Mouse (Mus musculus) MN1 (cell line): ENCODE measurements around the gene Enoph1.

Source experiments
- DNase-seq: peaks from one replicate; pipeline ENCODE4 v3.0.0-alpha.2; 2016; ENCODE audit warnings: low spot score

Gene Enoph1

DNA sequence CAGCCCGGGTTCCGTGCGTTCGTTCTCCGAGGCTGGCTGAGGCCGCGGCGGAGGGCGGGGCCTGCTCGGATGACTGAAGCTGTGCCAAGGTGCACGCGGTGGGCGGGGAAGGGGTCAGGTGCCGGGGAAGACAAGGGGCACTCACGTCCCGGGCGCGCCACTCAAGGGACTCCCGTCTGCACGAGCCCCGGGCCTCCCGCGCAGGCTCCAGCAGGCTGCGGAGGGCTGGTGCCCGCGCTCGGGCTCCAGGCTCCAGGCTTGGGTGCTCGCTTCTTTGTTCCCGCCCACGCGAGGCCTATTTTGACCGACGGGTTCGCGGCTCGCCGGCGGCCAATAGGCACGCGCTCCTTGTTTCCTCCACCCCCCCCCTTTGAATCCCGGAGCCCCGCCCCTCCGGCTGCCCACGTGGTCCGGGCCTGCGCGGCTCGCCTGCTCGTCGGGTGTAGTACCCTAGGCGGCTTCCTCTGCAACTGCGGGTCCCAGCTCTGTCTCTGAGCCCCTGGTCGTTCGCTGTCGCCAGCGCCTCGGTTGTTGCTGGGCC is at the start of gene Enoph1, which contains the start of gene Hnrnpdl:
TSS of gene Enoph1 (plus strand) at position 384 of the 541 bp plus-strand sequence.
TSS of gene Hnrnpdl (minus strand) at position 63 of the 541 bp plus-strand sequence.
- DNase-seq, result peak; percentile 95

DNA sequence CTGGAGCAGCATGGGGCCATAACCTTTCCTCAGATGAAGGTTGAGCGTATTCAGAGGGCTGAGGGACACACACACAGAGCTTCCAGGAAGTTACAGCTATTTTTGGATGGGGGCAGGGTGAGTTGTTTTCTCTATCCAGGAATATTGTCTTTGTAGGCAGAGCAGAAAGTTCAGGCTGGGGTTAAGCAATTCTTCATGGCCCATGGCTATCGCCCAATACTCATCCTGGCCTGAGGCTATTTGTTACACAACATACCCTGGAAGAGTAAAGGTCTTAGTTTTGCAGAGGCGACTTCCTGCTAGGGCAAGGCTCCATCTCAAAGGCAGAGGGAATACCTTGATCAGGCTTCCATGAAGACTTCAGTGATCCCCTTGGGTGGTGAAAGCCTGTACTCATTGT is 45.6 kb upstream of the Enoph1 start:
- no peak for DNase-seq

- DNase-seq, result no peak
Observed at GRCm38 (mm10) chr5:99994680-99995079, 45.1 kb upstream of the Enoph1 start.

GRCm38 (mm10) chr5:100000048-100000447 is 39.7 kb upstream of the Enoph1 start:
- no peak for DNase-seq

GRCm38 (mm10) chr5:100000500-100000899 is 39.3 kb upstream of the Enoph1 start:
- DNase-seq, result no peak

GRCm38 (mm10) chr5:100003895-100004294 is 35.9 kb upstream of the Enoph1 start:
- no peak for DNase-seq

DNA sequence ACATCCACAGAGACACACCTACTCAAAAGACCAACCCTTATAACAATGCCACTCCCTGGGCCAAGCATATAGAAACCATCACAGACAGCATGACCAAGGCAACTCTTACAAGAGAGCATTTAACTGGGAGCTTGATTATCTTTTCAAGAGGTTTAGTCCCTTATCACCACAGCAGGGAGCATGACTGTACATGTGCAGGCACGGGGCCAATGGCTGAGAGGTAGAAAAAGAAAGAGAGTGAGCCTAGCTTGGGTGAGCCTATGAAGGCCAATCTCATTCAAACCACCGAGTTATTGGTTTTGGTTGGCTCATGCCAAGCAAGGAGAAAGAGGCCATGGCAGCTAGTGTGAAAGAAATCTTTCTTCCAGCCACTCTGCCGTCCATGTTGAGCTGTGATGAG is 34.4 kb upstream of the Enoph1 start:
- no peak for DNase-seq

- DNase-seq, result no peak
Observed at GRCm38 (mm10) chr5:100005896-100006295, 33.9 kb upstream of the Enoph1 start.

- DNase-seq, result no peak
Observed at GRCm38 (mm10) chr5:100006324-100007039, 33.3 kb upstream of the Enoph1 start.

DNA sequence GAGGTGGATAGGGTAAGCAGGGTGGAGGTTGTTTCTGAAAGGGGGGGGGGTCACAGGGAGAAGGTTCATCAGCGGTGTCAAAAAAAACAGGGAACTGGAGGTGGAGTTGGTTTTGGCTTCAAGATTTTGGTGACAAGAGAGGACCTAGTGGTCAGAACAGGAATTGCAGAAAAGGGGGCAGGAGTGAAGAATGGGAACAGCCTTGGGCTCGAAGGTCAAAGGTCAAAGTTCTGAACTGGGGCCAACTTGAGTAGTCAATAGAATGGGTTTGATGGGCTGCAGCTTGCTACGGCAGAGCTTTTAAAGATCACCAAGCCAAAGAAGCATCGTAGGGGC is 32.8 kb upstream of the Enoph1 start:
- DNase-seq, result no peak

GRCm38 (mm10) chr5:100008485-100008884 is 31.3 kb upstream of the Enoph1 start:
- DNase-seq, result no peak

DNA sequence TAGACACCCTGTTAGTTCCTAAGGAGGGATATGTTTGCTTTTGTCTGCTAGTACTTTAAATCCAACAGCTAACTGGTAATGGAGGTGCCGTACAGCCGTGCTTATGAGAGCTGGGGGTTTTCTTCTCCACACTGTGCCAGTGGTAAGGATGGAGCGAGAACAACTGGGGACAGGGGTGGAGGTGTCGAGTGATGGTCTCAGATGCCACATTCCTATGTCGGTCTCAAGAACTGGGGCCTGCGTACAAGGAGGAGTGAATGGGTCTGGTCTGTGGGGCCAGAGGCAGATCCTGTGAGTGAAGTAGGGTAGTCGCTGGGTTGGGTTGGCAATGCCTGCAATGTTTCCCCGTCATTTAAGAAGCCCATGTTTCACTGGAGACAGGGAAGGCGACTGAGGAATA is 27.2 kb upstream of the Enoph1 start:
- DNase-seq, result no peak

- no peak for DNase-seq
Observed at GRCm38 (mm10) chr5:100020089-100020488, 19.7 kb upstream of the Enoph1 start.

DNA sequence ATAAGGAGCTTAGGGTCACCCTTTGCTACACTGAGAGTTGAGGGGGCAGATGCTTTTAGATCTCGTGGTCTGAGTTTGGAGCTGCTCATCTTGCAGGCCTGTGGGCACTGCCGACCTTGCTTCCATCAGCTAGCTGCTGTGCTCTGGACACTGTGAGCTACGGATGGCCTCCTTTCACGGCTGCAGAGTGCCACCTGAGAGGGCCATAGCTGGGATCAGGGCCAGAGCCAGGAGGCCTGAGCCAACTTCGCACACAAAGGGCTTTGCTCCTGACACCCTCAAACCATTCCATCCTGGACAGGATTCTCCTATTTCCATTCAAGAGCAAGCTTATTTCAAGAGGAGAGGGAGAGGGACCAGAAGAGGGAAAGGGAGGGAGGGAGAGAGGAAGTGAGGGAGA is 15.4 kb upstream of the Enoph1 start:
- no peak for DNase-seq

- DNase-seq, result no peak
Observed at GRCm38 (mm10) chr5:100024868-100025267, 14.9 kb upstream of the Enoph1 start.

DNA sequence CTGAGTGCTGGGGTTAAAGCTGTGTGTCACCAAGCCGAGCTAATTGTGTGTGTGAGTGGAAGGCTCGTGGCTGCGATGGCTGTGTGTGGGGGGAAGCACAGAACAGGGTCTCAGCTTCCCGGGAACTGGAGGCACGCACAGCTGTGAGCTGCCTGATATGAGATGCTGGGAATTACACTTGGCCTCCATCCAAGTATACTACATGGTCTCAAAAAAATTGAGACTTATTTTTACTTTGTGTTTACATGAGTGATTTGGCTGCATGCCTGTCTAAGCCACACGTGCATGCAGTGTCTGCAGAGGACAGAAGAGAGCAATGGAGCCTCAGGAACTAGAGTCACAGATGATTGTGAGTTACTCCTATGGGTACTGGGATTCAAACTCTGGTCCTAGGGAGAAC is 9.7 kb upstream of the Enoph1 start:
- DNase-seq, result no peak

DNA sequence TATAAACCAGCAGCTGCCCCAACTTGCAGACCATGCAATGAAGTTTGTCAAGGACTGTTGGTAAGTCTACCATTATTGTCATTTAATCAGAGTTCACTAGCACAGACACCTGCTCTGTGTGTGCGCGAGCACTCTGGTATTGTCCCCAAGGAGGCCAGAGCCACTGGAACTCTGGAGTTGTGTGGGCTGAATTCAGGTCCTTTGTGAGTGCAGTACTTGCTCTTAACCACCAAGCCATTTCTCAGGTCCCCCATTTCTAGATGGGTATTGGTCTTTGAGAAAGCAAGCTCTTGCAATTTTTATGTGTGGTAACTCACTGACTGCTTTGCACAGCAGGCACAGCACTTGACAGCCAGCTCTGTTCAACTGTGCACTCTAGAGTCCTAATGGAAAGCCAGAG is 7.7 kb upstream of the Enoph1 start:
- DNase-seq, result no peak

GRCm38 (mm10) chr5:100032646-100033045 is 7.1 kb upstream of the Enoph1 start:
- DNase-seq, result no peak

GRCm38 (mm10) chr5:100035950-100036349 is 3.8 kb upstream of the Enoph1 start:
- DNase-seq, result no peak

- no peak for DNase-seq
Observed at GRCm38 (mm10) chr5:100036681-100037080, 3.1 kb upstream of the Enoph1 start.

DNA sequence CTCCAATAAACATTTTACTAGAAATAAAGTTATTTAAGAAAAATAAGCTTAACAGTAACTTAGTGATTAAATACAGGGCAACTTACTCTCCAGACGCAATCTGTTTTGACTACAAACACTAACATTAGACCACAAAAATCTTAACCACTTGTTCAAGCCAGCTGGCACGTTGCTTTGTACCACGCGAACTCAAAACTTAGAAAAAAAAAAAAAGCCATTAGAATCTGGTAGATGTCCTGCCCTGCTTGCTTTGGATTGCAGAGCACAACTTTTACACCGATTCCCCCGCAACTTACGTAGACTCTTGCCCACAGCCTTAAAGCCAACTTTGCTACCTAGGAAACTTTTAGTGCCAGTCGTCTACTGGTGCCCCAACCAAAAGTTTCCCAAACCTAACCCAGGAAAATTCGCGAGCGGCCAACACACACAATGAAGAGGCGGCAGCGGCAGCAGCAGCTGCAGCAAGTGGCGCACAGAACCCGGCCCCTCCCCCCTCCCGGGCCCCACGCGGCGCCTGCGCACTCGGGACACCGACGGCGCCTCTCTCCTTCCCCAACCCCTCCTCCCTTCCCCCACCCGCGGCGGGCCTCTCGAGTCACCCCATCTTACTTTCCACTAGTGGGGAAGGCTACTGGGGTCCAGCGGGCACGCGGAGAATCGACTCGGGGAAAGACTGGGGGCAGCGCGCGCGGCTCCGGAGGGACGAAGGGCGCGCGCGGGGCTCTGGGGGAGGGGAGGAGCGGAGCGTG is 1.6 kb upstream of the Enoph1 start:
- peak; percentile 79 for DNase-seq

DNA sequence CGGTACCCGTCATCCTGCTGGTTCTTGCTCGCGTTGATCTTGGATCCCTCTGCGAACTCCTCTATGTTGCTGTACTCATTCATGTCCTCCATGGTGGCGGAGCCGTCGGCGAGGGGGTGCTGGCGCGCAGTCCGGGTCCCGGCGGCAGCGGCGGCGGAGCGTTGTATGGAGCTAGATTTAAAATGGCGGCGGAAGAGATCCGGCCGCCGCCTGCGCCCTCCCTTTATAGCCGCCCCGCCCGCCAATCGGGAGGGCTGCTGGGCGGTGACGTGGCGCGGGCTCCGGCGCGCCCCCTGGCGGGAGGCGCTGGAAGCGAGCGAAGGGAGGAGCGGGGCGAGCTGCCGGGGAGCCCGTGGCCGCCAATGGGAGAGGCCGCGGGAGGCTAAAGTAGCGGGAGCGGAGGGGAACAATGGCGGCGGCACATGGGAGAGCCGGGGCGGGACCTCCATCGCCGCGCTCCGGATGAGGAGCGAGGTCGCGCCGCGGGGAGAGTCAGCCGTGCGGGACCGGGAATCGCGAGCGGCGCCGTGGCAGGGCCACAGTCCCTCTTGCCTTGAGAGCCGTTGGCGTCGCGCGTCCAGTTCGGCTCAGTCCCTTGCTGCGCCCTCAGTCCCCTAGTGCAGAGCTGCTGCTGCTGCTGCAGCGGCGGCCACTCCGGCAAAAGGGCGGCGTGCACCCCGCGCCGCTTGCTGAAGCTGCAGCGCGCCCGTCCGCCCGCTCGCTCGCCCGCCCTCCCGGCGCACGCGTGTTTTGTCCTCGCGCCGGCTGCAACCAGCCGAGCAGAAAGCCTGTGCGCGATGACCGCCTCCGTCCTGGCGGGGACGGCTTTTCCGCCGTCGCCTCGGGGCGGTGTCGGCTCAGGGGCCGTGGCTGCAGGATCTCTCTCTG is 827 bp upstream of the Enoph1 start:
- peak; percentile 96 for DNase-seq
